Mouse (Mus musculus): Measurements from ENCODE around the gene Ccdc173. TPM values are rescaled to one million over a fixed set of nuclear protein-coding genes. Genes with fewer than 3 reads are reported as not detected.

The Ccdc173 gene
- polyA plus RNA-seq, 1 experiment: 0.58 TPM

DNA sequence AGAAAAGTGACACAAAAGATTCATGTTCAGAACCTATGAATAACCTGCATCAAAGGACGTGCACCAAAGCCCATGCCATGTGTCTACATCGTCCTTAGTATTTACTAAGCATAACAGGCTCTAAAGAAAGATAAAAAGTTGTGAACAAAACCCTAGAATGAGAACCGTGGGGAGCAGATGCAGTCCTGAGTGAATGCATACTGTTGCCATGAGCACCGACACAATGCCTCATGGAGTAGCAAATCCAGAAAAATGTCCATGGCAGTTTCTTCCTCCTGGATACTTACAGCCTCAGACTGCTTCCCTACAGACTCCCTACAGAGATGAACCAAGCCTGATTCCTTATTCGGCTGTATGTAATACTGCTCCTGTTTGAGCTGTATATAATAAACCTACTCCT is 28.4 kb downstream of the Ccdc173 start:
- Histone ChIP-seq H3ac (ENCODE audit: control insufficient read depth, insufficient read length) (no peak overlapping the region), H3K36me3 (ENCODE audit: control insufficient read depth, insufficient read depth) (peaks cover 3% of the 10 kb centered on the region), H3K79me2 (ENCODE audit: control insufficient read depth, insufficient read depth) (no peaks in the 10 kb centered on the region), H3K4me2 (ENCODE audit: low read depth) (no peak overlapping the region), H3K4me3 (no peak overlapping the region), H3K27me3 (ENCODE audit: control insufficient read depth, insufficient read depth, insufficient read length) (no peaks in the 10 kb centered on the region)
- no peak for TF ChIP-seq POLR2AphosphoS2 (IDR thresholded peaks at IDR 0.05; ENCODE audit: insufficient read length, low read depth)
- no peak for TF ChIP-seq SRF (IDR thresholded peaks at IDR 0.05; ENCODE audit: control insufficient read depth, insufficient read length, low read depth)
- no peak for TF ChIP-seq TCF3 (IDR thresholded peaks at IDR 0.05; ENCODE audit: insufficient read length, low read depth)
- no peak for TF ChIP-seq MYOD1 (IDR thresholded peaks at IDR 0.05; ENCODE audit: control insufficient read depth in 1 of 3, insufficient read length in 2 of 3, low read depth in 2 of 3)
- TF ChIP-seq TCF12 (IDR thresholded peaks at IDR 0.05; ENCODE audit: insufficient read depth, poor library complexity, severe bottlenecking): no peak
- TF ChIP-seq MAX (IDR thresholded peaks at IDR 0.05; ENCODE audit: low read depth): no peak
- TF ChIP-seq POLR2A (IDR thresholded peaks at IDR 0.05; ENCODE audit: insufficient read length, low read depth): no peak
- no peak for TF ChIP-seq CEBPB (IDR thresholded peaks at IDR 0.05; ENCODE audit: insufficient read depth, poor library complexity, severe bottlenecking)
- TF ChIP-seq E2F4 (IDR thresholded peaks at IDR 0.05; ENCODE audit: insufficient read depth): no peak
- no peak for TF ChIP-seq USF1 (IDR thresholded peaks at IDR 0.05; ENCODE audit: low read depth)
- no peak for TF ChIP-seq MYOG (IDR thresholded peaks at IDR 0.05; ENCODE audit: control insufficient read depth in 1 of 3, insufficient read depth in 1 of 3, insufficient read length in 2 of 3, low read depth in 2 of 3)
- TF ChIP-seq REST (IDR thresholded peaks at IDR 0.05; ENCODE audit: insufficient read depth, insufficient read length): no peak

DNA sequence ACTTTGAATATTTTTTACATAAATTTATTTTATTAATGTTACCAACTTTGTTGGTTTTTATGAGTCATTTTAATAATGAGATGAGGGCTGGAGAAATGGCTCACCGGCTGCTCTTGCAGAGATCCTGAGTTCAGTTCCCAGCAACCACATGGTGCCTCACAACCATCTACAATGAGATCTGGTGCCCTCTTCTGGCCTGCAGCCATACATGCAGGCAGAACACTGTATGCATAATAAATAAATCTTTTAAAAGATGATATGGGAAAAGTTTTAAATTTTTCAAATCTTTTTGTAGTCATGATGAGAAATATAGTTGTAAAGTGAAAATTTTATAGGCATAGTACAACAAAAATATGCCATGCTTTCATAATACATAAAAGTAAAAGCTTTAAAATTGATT is 44.3 kb downstream of the Ccdc173 start:
- Histone ChIP-seq H3K36me3 (ENCODE audit: control insufficient read depth, insufficient read depth) (peaks cover 72% of the 10 kb centered on the region), H3K27me3 (ENCODE audit: control insufficient read depth, insufficient read depth, insufficient read length) (no peaks in the 10 kb centered on the region), H3K4me3 (no peak overlapping the region), H3ac (ENCODE audit: control insufficient read depth, insufficient read length) (no peak overlapping the region), H3K4me2 (ENCODE audit: low read depth) (no peak overlapping the region), H3K79me2 (ENCODE audit: control insufficient read depth, insufficient read depth) (no peaks in the 10 kb centered on the region)
- no peak for TF ChIP-seq MYOD1 (IDR thresholded peaks at IDR 0.05; ENCODE audit: control insufficient read depth in 1 of 3, insufficient read length in 2 of 3, low read depth in 2 of 3)
- TF ChIP-seq TCF12 (IDR thresholded peaks at IDR 0.05; ENCODE audit: insufficient read depth, poor library complexity, severe bottlenecking): no peak

DNA sequence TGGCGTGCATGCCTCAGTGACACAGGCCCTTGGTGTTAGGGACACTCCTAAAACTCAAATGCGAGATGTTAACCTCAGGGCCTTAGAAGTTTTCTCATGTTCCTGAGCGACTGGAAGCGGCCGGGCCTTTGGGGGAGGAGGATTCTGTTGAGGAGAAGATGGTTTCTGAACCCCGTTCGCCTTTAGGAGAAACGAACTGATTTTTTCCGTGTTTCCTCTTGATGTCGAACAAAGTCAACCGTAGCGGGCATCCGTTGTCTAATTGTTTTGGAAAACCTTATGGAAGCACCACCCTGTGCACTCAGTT is 65.9 kb downstream of the Ccdc173 start:
- Histone ChIP-seq H3K79me2 (ENCODE audit: control insufficient read depth, insufficient read depth) (peaks cover 48% of the 10 kb centered on the region), H3K27me3 (ENCODE audit: control insufficient read depth, insufficient read depth, insufficient read length) (no peaks in the 10 kb centered on the region)
- TF ChIP-seq CEBPB (IDR thresholded peaks at IDR 0.05; ENCODE audit: insufficient read depth, poor library complexity, severe bottlenecking): no peak
- TF ChIP-seq SRF (IDR thresholded peaks at IDR 0.05; ENCODE audit: control insufficient read depth, insufficient read length, low read depth): no peak
- TF ChIP-seq TCF12 (IDR thresholded peaks at IDR 0.05; ENCODE audit: insufficient read depth, poor library complexity, severe bottlenecking): no peak
- TF ChIP-seq REST (IDR thresholded peaks at IDR 0.05; ENCODE audit: insufficient read depth, insufficient read length): no peak
- TF ChIP-seq MAX (IDR thresholded peaks at IDR 0.05; ENCODE audit: low read depth): no peak
- TF ChIP-seq MYOG (IDR thresholded peaks at IDR 0.05; ENCODE audit: control insufficient read depth in 1 of 3, insufficient read depth in 1 of 3, insufficient read length in 2 of 3, low read depth in 2 of 3): no peak
- no peak for TF ChIP-seq TCF3 (IDR thresholded peaks at IDR 0.05; ENCODE audit: insufficient read length, low read depth)
- TF ChIP-seq MYOD1 (IDR thresholded peaks at IDR 0.05; ENCODE audit: control insufficient read depth in 1 of 3, insufficient read length in 2 of 3, low read depth in 2 of 3): no peak
- TF ChIP-seq POLR2AphosphoS2 (IDR thresholded peaks at IDR 0.05; ENCODE audit: insufficient read length, low read depth): no peak
- TF ChIP-seq USF1 (IDR thresholded peaks at IDR 0.05; ENCODE audit: low read depth): no peak
- TF ChIP-seq POLR2A (IDR thresholded peaks at IDR 0.05; ENCODE audit: insufficient read length, low read depth): no peak

DNA sequence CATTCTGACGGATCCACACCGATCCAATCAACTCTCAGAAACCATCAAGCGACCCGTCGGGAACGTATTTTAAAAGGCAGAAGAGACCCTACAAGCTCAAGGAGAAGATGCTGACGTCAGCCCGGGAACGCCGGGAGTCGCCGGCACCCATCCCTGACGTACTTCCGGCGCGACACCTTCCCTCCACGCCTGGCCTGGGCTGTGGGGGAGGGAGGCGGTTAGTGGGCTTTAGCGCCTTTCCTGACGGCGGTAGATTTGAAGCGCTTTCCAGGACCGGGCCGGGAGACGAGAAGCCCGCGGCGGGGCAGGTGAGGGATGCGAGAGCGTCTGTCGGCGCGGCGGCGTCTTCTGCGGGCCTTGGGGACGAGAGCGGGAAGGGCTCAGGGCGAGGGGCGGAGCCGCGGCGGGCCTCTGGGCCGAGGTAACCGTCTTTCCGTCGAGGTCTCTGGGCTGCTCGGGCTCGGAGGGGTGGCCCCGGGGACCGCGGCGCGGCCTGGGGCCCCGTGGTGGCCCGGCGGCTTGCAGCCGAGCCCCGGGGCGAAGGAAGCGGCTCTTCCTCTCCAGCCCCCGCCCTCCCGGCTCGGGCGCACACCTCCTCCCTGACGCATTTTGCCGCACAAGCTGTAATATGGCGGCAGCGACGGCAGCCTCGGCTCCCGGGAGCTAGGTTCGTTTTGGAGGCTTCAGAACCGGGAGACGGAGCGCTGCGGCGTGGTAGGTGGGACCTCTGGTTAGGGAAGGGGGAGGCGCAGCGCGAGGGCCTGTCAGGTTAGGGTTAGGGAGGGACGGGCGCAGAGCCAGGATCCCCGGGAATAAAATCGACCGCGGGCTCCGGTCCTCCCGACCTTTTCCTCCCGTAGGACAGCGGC is 66.5 kb downstream of the Ccdc173 start:
- no peak for TF ChIP-seq MAX (IDR thresholded peaks at IDR 0.05; ENCODE audit: low read depth)
- peak; percentile 69 for TF ChIP-seq POLR2A (IDR thresholded peaks at IDR 0.05; ENCODE audit: insufficient read length, low read depth)
- TF ChIP-seq USF1 (IDR thresholded peaks at IDR 0.05; ENCODE audit: low read depth): no peak
- TF ChIP-seq MYOD1 (IDR thresholded peaks at IDR 0.05; ENCODE audit: control insufficient read depth in 1 of 3, insufficient read length in 2 of 3, low read depth in 2 of 3): peak in 1 of 3 experiments; percentile 11
- no peak for TF ChIP-seq E2F4 (IDR thresholded peaks at IDR 0.05; ENCODE audit: insufficient read depth)
- no peak for TF ChIP-seq TCF3 (IDR thresholded peaks at IDR 0.05; ENCODE audit: insufficient read length, low read depth)
- TF ChIP-seq POLR2AphosphoS2 (IDR thresholded peaks at IDR 0.05; ENCODE audit: insufficient read length, low read depth): peak; percentile 48
- TF ChIP-seq SRF (IDR thresholded peaks at IDR 0.05; ENCODE audit: control insufficient read depth, insufficient read length, low read depth): peak; percentile 76
- Histone ChIP-seq H3K4me2 (ENCODE audit: low read depth) (peak overlapping the region; percentile 93), H3K27me3 (ENCODE audit: control insufficient read depth, insufficient read depth, insufficient read length) (no peaks in the 10 kb centered on the region), H3K4me3 (peak overlapping the region; percentile 95), H3K79me2 (ENCODE audit: control insufficient read depth, insufficient read depth) (peaks cover 43% of the 10 kb centered on the region), H3K36me3 (ENCODE audit: control insufficient read depth, insufficient read depth) (no peaks in the 10 kb centered on the region), H3ac (ENCODE audit: control insufficient read depth, insufficient read length) (peak overlapping the region; percentile 95)

More for the DNA sequence above, 65.9 kb downstream of the Ccdc173 start:
- Histone ChIP-seq H3ac (ENCODE audit: control insufficient read depth, insufficient read length) (peak overlapping the region; percentile 95), H3K4me2 (ENCODE audit: low read depth) (peak overlapping the region; percentile 79), H3K4me3 (peak overlapping the region; percentile 95), H3K36me3 (ENCODE audit: control insufficient read depth, insufficient read depth) (no peaks in the 10 kb centered on the region)

DNA sequence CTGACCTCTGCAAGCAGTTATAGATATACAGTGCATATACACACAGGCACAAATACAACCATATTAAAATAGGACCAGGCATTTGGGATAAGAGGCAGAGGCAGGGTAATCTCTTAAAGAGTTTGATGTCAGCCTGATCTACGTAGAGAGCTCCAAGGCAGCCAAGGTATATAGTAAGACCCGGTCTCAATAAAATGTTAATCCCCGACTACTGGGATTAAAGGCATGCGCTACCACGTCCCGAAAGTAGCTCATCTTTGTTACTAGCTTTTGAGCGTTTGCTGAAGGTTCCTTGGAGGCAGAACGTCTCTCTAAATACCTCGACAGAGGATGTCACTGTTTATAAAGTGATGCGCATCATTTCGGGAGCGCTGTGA is 67.1 kb downstream of the Ccdc173 start, which contains the start of gene Ppig:
Gene Ppig (plus strand): TSS at position 273 of the 377 bp plus-strand sequence.
- H3K36me3 ChIP-seq (ENCODE audit: control insufficient read depth, insufficient read depth): no peaks in the 10 kb centered on the region
- peak within 1 kb of the TSS; percentile 95 for H3K4me3 ChIP-seq
- H3K79me2 ChIP-seq (ENCODE audit: control insufficient read depth, insufficient read depth): peaks cover 40% of the 10 kb centered on the region
- TF ChIP-seq E2F4 (IDR thresholded peaks at IDR 0.05; ENCODE audit: insufficient read depth): no peak
- no peak for TF ChIP-seq MYOD1 (IDR thresholded peaks at IDR 0.05; ENCODE audit: control insufficient read depth in 1 of 3, insufficient read length in 2 of 3, low read depth in 2 of 3)
- no peak for TF ChIP-seq CEBPB (IDR thresholded peaks at IDR 0.05; ENCODE audit: insufficient read depth, poor library complexity, severe bottlenecking)
- TF ChIP-seq MYOG (IDR thresholded peaks at IDR 0.05; ENCODE audit: control insufficient read depth in 1 of 3, insufficient read depth in 1 of 3, insufficient read length in 2 of 3, low read depth in 2 of 3): no peak
- no peak for TF ChIP-seq TCF12 (IDR thresholded peaks at IDR 0.05; ENCODE audit: insufficient read depth, poor library complexity, severe bottlenecking)
- TF ChIP-seq USF1 (IDR thresholded peaks at IDR 0.05; ENCODE audit: low read depth): no peak
- no peak for TF ChIP-seq POLR2AphosphoS2 (IDR thresholded peaks at IDR 0.05; ENCODE audit: insufficient read length, low read depth)
- no peak for TF ChIP-seq POLR2A (IDR thresholded peaks at IDR 0.05; ENCODE audit: insufficient read length, low read depth)
- no peak for TF ChIP-seq TCF3 (IDR thresholded peaks at IDR 0.05; ENCODE audit: insufficient read length, low read depth)
- TF ChIP-seq MAX (IDR thresholded peaks at IDR 0.05; ENCODE audit: low read depth): no peak
- TF ChIP-seq REST (IDR thresholded peaks at IDR 0.05; ENCODE audit: insufficient read depth, insufficient read length): no peak
- H3K27me3 ChIP-seq (ENCODE audit: control insufficient read depth, insufficient read depth, insufficient read length): no peaks in the 10 kb centered on the region
- peak within 1 kb of the TSS; percentile 93 for H3K4me2 ChIP-seq (ENCODE audit: low read depth)
- H3ac ChIP-seq (ENCODE audit: control insufficient read depth, insufficient read length): peak within 1 kb of the TSS; percentile 95

Data from myocyte (in vitro differentiated cells).